Mouse (Mus musculus) T-cell, adult 66 days (primary cell): ENCODE data around the gene Bpifa1. TPM values are rescaled to one million over a fixed set of nuclear protein-coding genes. Genes with fewer than 3 reads are reported as not detected.

ENCODE experiments used
- total RNA-seq, 2 experiments: library from RNA; stranded (reverse); gene quantifications; 3 replicates in 1 of 2; 4 replicates in 1 of 2; pipeline ENCODE4 v1.2.4; 2023

Gene Bpifa1
- total RNA-seq = not detected

DNA sequence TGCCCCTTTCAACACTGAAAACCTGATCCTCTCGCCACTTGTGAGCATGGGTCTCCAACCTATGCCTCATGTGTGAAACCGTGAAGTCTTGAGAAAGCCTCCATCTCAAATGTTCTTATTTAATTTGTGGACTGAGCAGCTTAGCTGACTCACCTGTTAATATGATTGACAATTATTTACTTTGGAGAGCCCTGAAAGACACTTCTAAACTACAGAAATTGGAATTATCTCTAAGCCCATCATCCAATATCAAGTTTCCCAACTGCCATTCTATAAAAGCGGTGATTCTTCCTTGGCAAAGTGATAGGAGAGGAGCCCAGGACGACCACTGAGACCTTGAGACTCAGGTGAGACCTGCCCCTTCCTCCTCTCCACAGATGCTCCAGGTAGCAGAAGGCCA is at the start of gene Bpifa1:
TSS of gene Bpifa1 (plus strand) at position 301 of the 400 bp plus-strand sequence.

GRCm38 (mm10) chr2:154130120-154130519 is 12.6 kb upstream of the Bpifa1 start, which contains the start of gene Bpifa3:
Gene Bpifa3, plus strand, starts transcription at chr2:154130336.

GRCm38 (mm10) chr2:154162307-154162706 is 19.6 kb downstream of the Bpifa1 start, which contains the start of gene Bpifa5:
Gene Bpifa5, plus strand, starts transcription at chr2:154162607.

GRCm38 (mm10) chr2:154190546-154191258 is 48.0 kb downstream of the Bpifa1 start, which contains the start of gene Bpifb1:
Gene Bpifb1, plus strand, starts transcription at chr2:154190818.

Other genes with a start within 250 kb of the Bpifa1 start
- not detected for gene Bpifb6, start 242.5 kb upstream of the Bpifa1 start, total RNA-seq
- not detected for gene Bpifb3, start 224.7 kb upstream of the Bpifa1 start, total RNA-seq
- not detected for gene Bpifb4, start 204.7 kb upstream of the Bpifa1 start, total RNA-seq
- not detected for gene Bpifa6, start 167.9 kb upstream of the Bpifa1 start, total RNA-seq
- gene Bpifa2, start 134.6 kb upstream of the Bpifa1 start, total RNA-seq = not detected
- gene Bpifa3, start 12.5 kb upstream of the Bpifa1 start, total RNA-seq = not detected
- gene Bpifa5, start 19.7 kb downstream of the Bpifa1 start, total RNA-seq = not detected
- gene Bpifb1, start 47.9 kb downstream of the Bpifa1 start, total RNA-seq = not detected
- gene Bpifb5, start 80.9 kb downstream of the Bpifa1 start, total RNA-seq = not detected
- not detected for gene Bpifb9a, start 115.0 kb downstream of the Bpifa1 start, total RNA-seq
- gene Bpifb9b, start 164.3 kb downstream of the Bpifa1 start, total RNA-seq = not detected
- gene Cdk5rap1, start 230.1 kb downstream of the Bpifa1 start, total RNA-seq = 10 to 100 TPM; 17.6 to 17.7 TPM